Mouse (Mus musculus) natural killer cell, adult 2 months (primary cell): ENCODE data around the gene Clmp.
"Not testable (repeated sequence)": the region's sequence is repeated elsewhere in the genome, so short reads cannot be mapped to it uniquely, and the experiment has no call there.

Source experiments
- DNase-seq, 2 experiments: peaks; one replicate each; pipeline ENCODE4 v3.0.0; 2022; ENCODE audit warnings: low spot score in 2 of 2

The Clmp gene

DNA sequence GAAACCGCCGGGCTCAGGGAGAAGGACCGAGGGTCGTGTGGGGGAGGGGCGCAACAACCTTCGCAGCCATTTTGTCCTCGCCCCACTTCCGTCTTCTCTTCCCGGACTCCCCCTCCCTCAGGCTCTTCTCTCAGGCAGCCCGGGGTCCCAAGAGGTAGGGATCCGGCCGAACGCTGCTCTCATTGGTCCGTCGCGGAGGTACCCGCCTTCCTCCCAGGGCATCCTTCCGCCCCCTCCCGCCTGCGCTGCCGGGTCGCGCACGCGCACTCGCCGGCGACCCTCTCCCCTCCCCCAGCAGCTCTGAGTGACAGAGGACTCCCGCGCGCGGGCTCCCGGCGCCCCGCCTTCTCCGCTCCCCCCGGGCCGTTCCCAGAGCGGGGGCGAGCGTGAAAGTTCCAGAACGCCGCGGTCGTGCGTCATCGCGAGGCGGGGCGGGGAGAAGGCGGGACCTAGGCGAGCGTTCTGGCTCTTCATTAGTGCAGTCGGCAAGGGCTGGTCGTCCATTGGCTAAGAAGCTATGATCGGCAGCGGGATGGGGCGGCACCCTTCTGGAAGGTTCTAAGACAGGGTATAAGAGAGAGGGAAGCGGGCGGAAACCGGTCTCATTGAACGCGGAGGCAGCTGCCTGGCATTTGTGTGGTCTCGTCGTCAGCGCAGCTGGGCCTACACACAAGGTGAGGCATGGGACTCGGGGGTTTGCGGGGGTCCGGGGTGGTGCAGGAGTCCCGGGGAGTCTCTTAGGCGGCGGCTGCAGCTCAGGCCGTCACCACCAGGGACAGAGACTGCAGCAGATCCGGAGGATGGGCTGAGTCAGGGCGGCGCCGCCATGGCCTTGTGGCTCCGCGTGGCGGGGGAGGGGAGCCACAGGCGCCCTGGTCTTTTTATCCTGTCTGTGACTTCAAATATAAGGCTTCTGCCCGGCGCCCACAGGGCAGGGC lies 115.2 kb downstream of the Clmp start, which contains the start of gene Hspa8:
Gene Hspa8 (plus strand): TSS at position 310 of the 938 bp plus-strand sequence.
- peak; percentile 100 for DNase-seq

DNA sequence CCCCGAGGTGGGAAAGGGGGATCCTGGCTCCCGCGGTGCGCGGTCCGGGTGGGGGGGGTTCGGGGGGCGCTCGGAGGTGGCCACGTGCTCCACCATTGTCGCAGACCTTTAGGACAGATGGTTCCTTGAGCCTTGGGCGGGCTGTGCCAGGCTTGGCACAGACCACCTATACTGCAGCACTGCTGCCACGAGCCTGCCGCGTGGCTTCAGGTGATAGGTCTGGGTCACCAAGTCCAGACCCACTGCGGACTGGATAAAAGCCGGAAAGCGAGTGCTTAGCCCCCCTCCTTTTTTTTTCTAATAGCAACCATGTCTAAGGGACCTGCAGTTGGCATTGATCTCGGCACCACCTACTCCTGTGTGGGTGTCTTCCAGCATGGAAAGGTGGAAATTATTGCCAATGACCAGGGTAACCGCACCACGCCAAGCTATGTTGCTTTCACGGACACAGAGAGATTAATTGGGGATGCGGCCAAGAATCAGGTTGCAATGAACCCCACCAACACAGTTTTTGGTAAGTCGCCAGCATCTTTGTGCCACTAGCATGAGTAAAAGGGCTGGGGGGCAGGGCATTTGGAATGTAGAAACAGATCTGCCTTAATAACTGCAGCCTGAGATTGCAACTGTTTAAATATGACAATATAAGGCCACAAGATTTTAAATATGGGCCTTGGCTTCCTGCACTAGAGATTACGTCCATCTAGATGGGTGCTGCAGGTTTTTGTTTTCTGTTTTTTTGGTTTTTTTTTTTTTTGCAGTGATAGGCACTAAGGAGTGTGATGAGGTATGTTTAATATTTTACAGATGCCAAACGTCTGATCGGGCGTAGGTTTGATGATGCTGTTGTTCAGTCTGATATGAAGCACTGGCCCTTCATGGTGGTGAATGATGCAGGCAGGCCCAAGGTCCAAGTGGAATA lies 116.1 kb downstream of the Clmp start:
- peak in 1 of 2 experiments; percentile 16 for DNase-seq

DNA sequence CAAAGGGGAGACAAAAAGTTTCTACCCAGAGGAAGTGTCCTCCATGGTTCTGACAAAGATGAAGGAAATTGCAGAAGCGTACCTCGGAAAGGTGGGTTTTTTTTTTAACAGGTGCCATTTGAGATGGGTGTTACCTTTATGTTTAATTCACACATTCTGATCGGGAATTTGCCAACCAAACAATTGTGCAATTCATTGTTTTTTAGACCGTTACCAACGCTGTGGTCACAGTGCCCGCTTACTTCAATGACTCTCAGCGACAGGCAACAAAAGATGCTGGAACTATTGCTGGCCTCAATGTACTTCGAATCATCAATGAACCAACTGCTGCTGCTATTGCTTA lies 116.7 kb downstream of the Clmp start:
- not testable (repeated sequence) for DNase-seq

DNA sequence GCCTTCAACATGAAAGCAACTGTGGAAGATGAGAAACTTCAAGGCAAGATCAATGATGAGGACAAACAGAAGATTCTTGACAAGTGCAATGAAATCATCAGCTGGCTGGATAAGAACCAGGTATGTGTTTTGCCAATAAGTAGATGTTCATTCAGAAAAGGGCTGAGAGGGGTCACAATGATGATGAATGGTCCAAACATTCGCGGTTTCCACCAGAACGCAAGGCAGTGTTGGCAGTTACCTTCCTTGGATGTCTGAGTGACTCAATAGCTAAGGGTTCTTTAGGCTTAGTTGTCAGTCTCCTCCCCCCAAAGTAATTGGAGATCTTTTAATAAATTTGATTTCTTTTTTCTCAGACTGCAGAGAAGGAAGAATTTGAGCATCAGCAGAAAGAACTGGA lies 118.8 kb downstream of the Clmp start:
- not testable (repeated sequence) for DNase-seq

DNA sequence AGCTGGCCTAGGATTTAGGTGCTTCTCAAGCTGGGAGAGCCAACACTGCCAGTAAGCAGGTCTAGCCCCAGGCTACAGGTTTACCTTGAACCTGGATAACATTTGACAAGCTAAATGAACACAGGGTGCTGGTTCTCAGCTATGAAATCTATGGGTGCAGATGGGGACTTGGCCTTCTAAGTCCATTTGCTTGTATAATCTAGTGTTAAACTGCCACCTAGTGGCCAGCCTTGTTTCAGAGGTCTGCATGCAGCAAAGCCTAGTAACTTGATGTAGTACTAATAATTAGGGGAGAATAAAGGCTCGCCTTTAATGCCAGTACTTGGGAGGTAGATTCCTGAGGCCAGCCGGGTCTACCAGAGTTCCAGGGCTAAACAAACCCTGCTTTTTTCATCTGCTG lies 119.5 kb downstream of the Clmp start:
- peak; percentile 69 to 81 for DNase-seq

DNA sequence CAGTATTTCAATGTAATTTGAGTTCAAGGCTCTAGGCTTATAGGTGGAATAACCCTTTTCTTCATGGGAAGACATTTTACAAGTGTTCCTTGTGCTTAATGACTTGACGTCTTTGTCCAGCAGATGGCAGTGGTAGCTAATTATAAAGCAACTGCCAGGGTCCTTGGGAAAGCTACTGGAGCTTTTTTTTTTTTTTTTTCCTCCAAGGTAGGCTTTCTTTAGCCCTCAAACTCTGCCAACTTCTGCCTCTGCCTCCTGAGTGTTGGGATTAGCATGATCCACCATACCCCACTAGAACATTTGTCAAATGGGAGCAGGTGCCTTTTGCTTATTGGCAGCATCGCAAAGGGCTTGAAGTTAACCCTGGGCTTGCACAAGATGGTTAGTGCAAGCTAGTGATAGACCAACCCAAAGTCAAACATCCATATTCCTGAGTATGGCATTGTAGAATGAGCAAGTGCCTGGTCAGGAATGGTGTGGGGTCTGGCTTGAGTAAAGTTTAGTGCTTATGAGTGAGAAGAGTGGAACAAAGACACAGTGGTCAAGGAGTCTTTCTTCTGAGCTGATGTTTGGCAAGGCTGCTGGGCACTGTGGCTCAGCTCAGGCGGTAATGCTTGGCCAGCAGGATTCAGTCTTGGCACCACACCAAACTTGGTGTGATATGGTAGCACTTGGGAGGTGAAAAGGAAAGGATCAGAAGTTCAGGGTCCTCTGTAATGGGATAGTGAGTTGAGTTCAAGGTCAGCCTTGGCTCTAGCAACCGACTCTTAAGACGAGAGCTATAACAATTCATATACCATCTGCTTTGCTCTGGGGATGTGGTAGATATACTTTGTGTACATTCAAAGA lies 120.9 kb downstream of the Clmp start:
- no peak for DNase-seq

DNA sequence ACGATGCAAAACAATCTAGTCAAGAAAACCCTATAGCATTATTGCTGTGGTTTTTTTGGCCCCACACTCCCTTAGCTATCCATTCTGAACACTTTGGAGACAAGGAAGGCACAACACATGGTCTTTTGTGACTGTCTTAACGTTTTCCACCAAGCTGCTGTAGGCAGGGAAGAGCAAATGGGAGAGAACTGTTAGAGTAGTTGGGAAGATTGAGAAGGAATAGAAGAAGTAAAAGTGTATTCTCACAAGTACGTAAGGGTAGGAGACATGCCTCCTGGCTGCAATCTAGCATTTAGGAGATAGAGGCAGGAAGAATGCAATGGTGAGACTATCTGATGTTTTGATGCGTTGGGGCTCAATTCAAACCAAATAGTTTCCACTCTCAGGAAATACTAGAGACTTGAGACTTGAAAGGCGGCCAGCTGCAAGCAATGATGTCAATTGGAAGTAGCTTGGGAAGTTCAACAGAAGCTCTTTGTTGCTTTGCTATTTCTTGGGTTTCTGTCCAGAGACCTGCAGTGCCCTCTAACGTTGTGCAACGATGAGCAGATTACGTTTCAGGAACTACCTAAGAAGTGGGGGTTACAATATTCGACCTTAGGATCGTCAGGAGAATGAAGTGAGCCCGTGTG lies 121.6 kb downstream of the Clmp start:
- DNase-seq: no peak

DNA sequence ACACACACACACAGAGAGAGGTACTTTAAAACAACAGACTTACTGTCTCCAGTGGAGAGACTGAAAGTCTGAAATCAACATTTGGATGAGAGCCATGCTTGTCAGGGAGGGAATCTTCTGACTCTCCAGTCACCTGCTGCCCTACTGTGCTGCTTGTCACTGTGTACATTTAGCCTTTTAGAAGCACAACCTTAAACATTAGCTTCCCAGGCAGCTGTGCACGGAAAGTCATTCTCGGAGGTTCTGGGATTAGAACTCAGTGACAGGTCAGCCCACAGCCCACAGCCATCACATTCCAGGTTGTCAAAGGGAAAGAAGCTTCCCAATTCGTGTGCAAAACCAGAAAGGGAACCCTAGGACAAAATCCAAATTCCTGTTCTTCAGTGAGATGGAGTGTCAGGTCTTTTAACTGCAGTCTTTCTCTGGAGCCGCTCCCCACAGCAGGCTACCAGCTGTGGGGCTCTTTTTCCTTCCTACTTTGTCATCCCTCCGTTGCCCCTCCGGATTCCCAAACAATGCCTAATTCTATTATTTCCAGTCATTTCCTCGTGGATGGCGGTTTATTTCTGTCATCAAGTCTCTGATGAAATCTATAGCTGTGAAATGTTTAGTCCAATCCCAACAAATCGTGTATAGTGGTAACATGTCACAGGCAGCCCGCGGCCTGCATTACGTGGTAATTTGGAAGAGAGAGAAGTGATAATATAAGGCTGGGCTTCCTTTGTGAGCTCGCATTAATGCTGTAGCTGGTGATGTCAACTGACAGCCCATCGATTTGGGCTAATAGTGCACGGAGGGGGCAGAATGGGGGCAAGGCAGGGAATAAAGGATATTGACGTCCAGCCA lies 122.5 kb downstream of the Clmp start:
- no peak for DNase-seq

DNA sequence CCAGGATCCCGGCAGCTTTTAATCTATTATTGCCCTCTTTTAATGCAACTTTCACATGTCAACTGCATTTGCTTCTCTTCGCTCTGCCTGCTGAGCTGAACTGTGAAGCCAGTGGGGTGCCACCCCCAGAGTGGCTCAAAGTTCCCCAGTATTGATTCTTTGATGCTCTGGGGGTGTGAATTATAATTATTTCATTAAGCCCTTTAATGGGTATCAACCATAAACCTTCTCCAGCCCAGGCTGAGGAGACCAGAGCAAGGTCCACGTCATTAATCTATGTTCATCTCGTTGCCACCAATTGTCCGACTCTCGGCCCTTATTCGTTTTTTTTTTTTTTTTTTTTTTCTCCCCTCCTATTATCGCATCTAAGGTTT lies 123.1 kb downstream of the Clmp start:
- DNase-seq: no peak

DNA sequence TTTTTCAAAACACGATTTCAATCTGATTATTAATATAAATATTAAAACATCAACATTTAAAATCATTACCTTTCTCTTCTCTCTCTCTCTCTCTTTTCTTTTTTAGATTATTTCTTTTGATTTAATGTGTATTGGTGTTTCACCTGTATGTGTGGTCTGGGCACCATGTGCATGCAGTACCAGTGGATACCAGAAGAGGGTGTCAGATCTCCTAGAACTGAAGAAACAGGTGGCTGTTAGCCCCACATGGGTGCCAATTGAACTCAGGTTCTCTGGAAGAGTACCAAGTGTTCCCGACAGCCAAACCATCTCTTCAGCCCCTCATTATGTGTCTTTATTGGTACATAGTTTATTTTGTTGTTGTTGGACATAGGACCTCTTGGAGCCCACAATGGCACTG lies 126.1 kb downstream of the Clmp start:
- DNase-seq: peak in 1 of 2 experiments; percentile 32

DNA sequence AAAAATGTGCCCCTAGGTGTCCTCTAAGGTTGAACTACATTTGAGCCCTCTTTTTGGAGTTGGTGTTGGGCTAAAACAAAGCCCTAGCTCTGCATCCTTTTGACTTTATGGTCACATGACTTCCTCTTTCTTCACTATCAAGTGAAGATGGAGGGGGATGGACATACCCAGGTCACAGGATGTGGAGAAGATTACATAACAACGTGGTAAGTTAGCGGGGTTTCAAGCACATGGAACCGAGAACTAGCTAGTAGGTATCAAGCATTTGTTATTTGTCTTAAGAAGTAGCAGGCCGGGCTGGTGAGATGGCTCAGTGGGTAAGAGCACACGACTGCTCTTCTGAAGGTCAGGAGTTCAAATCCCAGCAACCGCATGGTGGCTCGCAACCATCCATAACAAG lies 128.3 kb downstream of the Clmp start:
- DNase-seq: peak in 1 of 2 experiments; percentile 16

DNA sequence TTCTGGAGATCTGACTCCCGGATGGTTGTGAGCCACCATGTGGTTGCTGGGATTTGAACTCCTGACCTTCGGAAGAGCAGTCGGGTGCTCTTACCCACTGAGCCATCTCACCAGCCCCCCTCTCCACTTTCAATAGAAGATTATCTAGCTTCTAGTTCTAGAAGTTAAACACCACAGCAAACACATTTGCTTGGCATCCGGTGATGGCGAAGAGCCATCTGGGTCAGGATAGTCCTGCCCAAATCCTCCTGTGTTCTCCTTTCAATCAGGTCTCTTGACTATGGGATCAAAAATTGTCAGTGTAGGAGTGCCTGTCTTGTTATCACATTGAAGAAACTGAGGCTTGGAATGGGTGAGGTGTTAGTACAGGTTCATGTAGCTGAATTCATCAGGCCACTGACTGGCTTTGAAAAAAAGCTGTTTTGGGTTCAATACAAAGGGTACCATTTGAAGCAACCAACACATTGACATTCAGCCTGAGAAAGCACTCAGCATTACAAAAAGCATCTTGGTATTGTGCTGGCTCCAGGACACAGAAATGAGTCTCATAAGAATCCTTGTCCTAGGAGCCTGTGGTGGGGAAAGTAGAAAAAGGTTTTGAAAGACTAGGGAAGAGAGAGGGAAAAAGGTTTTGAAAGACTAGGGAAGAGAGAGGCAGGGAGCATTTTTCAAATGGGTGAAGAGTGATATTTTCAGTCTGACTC lies 131.7 kb downstream of the Clmp start:
- no peak for DNase-seq

DNA sequence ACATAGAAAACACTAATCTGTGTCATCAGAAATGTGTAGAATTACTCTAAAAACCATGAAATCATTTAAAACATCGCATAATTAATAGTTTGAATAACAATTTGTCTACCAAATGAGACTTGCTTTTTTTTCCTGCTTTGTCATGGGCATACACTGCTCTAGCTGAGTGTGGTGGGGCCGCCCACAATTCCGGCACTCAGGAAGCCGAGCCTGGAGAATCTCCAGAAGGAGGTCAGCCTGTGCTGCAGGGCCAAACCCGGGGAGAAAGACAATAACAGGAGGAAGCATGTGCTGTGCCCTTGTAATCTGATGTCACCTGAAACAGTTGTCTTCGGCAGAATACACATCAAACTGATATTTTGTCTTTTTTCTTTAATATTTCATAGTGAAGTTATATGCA lies 139.8 kb downstream of the Clmp start:
- no peak for DNase-seq

DNA sequence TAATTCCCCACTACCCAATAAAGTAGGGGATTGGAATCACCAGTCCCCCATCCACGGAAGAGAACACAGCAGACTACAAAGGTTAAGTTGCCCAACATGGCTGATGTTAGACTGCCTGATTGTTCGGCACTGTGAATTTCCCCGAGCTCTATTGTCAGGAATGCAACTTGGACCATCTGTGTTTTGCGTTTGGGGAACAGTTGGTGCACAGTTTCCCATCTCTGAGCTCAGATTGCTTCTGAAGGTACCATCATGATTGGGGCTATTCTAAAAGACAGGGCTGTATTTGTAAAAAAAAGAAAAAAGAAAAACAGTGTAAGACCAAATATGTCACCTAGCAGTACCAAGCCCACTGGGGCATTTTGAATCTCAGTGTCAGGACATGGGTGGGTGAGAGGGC lies 141.6 kb downstream of the Clmp start:
- no peak for DNase-seq

DNA sequence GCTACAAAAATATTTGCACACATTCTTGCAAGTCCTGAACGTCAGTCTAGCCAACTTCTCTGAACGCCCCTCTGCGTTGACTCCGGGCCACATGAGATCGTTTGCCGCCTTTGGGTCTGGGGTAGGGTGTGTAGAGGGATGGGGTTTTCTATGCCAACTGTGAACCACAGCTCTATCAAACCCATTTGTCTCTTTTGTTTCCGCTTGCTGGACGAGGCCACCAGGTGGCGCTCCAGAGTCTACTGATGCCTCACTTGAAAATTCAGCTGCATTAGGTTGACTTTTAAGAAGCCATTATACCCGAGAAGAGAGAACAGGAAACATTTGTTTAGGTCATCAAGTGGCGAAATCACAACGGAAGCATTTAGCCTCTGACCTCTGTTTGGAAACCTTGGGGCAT lies 148.8 kb downstream of the Clmp start:
- peak; percentile 39 to 69 for DNase-seq
